Mouse (Mus musculus) intestine, embryonic 16.5 days (tissue): ENCODE measurements at regions not wholly inside any gene's neighbourhood (a gene's known extent, or its start where the extent isn't known, plus 50 kb on each side); places are given as distances from the start of the nearest gene placed in this dataset.

Source experiments
- ATAC-seq: fragments of 200-750 bp; cut with Nextera tagmentation; 2 replicates; pipeline ENCODE4 v1.8.0; 2017; ENCODE audit warnings: moderate TSS enrichment, moderate library complexity
- H3K27ac ChIP-seq: fragments of 300-500 bp; sonication (generic); 2 replicates; pipeline ENCODE4 v1.5.1; 2014; ENCODE audit warnings: mild to moderate bottlenecking, low read length
- H3K27me3 ChIP-seq: fragments of 300-500 bp; sonication (generic); replicated peaks from 2 replicates; pipeline ENCODE4 v1.6.1; 2014; ENCODE audit warnings: low read length, control low read depth, mixed read lengths; ENCODE audit not compliant: control insufficient read depth, insufficient read depth
- H3K36me3 ChIP-seq: fragments of 300-500 bp; sonication (generic); 2 replicates; pipeline ENCODE4 v1.6.1; 2014; ENCODE audit warnings: low read length, control low read depth; ENCODE audit not compliant: control insufficient read depth, insufficient read depth
- H3K4me1 ChIP-seq: fragments of 300-500 bp; sonication (generic); 2 replicates; pipeline ENCODE4 v1.6.1; 2014; ENCODE audit warnings: low read length, control low read depth, mixed read lengths; ENCODE audit not compliant: control insufficient read depth, insufficient read depth
- H3K4me2 ChIP-seq: fragments of 300-500 bp; sonication (generic); 2 replicates; pipeline ENCODE4 v1.6.1; 2014; ENCODE audit warnings: low read depth, low read length, control low read depth
- H3K4me3 ChIP-seq: fragments of 300-500 bp; sonication (generic); 2 replicates; pipeline ENCODE4 v1.5.1; 2014; ENCODE audit warnings: mild to moderate bottlenecking, low read length
- H3K9ac ChIP-seq: fragments of 300-500 bp; sonication (generic); 2 replicates; pipeline ENCODE4 v1.6.1; 2014; ENCODE audit warnings: low read depth, low read length
- H3K9me3 ChIP-seq: fragments of 300-500 bp; sonication (generic); 2 replicates; pipeline ENCODE4 v1.6.1; 2016; ENCODE audit warnings: low read length, control low read depth; ENCODE audit not compliant: control insufficient read depth
- WGBS: fragments of 180-500 bp; shearing (Covaris S2); extraction: QIAGEN DNeasy Blood & Tissue Kit; methylation state at CpG from one replicate; pipeline ENCODE4 v1.1.7; 2014; 5-methylcytosine and 5-hydroxymethylcytosine counted together

- 0 out of 2 replicates have a peak, but pooled peaks have one; percentile 18 for ATAC-seq
- 51% methylated on average over 5 of the region's 5 CpGs for WGBS
- peaks cover 4% of the 10 kb centered on the region; the same call in 1 of the 2 replicates for H3K4me1 ChIP-seq
- no peaks in the 10 kb centered on the region for H3K27me3 ChIP-seq
- H3K4me3 ChIP-seq: no peak overlapping the region
- no peaks in the 10 kb centered on the region for H3K9me3 ChIP-seq
- H3K4me2 ChIP-seq: no peak overlapping the region
- H3K36me3 ChIP-seq: no peaks in the 10 kb centered on the region
- H3K27ac ChIP-seq: no peak overlapping the region
- H3K9ac ChIP-seq: no peak overlapping the region
Measured at GRCm38 (mm10) chr3:145705317-145705716, 53.2 kb upstream of the Ddah1 start.

DNA sequence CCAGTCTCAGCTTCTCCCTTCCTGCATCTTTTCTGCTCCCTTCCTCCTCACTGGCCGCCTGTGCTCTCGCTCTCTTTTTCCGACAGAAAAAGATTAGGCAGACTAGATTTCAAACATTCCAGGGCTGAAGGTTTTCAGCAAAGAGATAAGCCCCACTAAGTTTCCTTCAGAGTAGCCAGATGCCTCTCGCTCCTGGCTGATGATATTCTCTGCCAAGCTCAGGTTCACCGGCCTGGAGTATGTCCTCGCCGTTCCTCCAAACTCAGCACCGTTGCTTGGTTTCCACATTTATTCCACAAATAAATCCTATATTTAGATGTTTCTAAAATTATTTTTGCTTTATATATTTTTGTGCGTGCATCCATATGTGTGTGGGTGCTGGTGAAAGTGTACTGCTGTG is 54.3 kb upstream of the Ccn1 start:
- peaks cover 4% of the 10 kb centered on the region; the same call in 1 of the 2 replicates for H3K4me1 ChIP-seq
- H3K9ac ChIP-seq: no peak overlapping the region
- no peak overlapping the region for H3K27ac ChIP-seq
- no peaks in the 10 kb centered on the region for H3K27me3 ChIP-seq
- no peaks in the 10 kb centered on the region for H3K9me3 ChIP-seq
- H3K4me2 ChIP-seq: no peak overlapping the region
- no peak for ATAC-seq
- 50% methylated on average over 9 of the region's 9 CpGs for WGBS
- no peaks in the 10 kb centered on the region for H3K36me3 ChIP-seq
- no peak overlapping the region for H3K4me3 ChIP-seq

GRCm38 (mm10) chr3:145703411-145703924 is 53.7 kb upstream of the Ccn1 start:
- H3K27me3 ChIP-seq: no peaks in the 10 kb centered on the region
- no peaks in the 10 kb centered on the region for H3K9me3 ChIP-seq
- H3K4me1 ChIP-seq: peaks cover 4% of the 10 kb centered on the region; the same call in 1 of the 2 replicates
- H3K4me3 ChIP-seq: no peak overlapping the region
- H3K9ac ChIP-seq: peak overlapping the region; percentile 30; the same call in 1 of the 2 replicates
- H3K4me2 ChIP-seq: no peak overlapping the region
- peak; percentile 46 for ATAC-seq
- 0 out of 2 replicates have a peak overlapping the region, but pooled peaks have one; percentile 3 for H3K27ac ChIP-seq
- no peaks in the 10 kb centered on the region for H3K36me3 ChIP-seq
- WGBS: 22% methylated on average over 11 of the region's 11 CpGs

DNA sequence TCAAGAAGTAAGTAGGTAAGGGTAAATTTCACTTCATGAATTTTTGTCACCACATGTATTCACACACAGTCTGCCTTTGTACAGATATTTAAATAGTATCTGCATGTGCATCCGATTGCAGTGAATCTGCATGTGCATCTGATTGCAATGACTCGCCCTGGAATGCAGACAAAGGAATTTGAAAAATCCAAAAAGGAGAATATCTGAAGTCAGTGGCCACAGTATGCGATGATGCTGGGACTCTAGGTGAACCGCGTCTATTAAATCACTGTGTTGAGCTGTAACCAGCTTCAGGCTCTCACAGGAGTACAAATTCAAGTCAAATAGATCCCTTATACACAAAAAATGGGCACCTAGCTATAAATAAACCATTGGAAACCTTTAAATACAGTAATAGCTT is 53.0 kb upstream of the Ccn1 start:
- no peaks in the 10 kb centered on the region for H3K36me3 ChIP-seq
- H3K4me2 ChIP-seq: no peak overlapping the region
- no peak overlapping the region for H3K9ac ChIP-seq
- H3K4me1 ChIP-seq: peaks cover 4% of the 10 kb centered on the region; the same call in 1 of the 2 replicates
- WGBS: 54% methylated on average over 5 of the region's 5 CpGs
- ATAC-seq: no peak
- H3K27ac ChIP-seq: no peak overlapping the region
- H3K9me3 ChIP-seq: no peaks in the 10 kb centered on the region
- no peak overlapping the region for H3K4me3 ChIP-seq
- H3K27me3 ChIP-seq: no peaks in the 10 kb centered on the region

DNA sequence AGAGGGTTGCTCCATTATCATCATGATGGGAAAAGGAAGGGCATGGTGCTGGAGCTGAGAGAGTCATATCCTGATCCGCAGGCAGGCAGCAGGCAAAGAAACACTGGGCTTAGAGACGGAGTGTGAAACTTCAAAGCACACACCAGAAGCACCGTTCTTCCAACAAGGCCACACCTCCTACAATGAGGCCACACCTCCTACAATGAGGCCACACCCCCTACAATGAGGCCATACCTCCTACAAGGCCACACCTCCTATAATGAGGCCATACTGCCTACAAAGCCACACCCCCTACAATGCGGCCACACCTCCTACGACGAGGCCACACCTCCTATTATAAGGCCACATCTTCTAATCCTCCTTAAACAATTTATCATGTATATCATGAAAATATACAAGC is 52.2 kb upstream of the Ccn1 start:
- ATAC-seq: no peak
- Histone ChIP-seq H3K4me3 (no peak overlapping the region), H3K27ac (no peak overlapping the region), H3K4me1 (peaks cover 4% of the 10 kb centered on the region; the same call in 1 of the 2 replicates), H3K9me3 (no peaks in the 10 kb centered on the region), H3K27me3 (no peaks in the 10 kb centered on the region), H3K4me2 (no peak overlapping the region), H3K36me3 (no peaks in the 10 kb centered on the region), H3K9ac (no peak overlapping the region)
- 84% methylated on average over 6 of the region's 6 CpGs for WGBS
